Mouse (Mus musculus): ENCODE measurements around the gene Furin. TPM values are rescaled to one million over a fixed set of nuclear protein-coding genes. Genes with fewer than 3 reads are reported as not detected.
A peak's percentile ranks its signal among the peaks of the same experiment; 100 is the strongest.

Furin gene
- polyA plus RNA-seq, 1 experiment from 2014 or later = 3.9 TPM

GRCm38 (mm10) chr7:80339371-80339770 lies 65.9 kb downstream of the Furin start:
- Histone ChIP-seq H3K4me2 (ENCODE audit: low read length) (peak overlapping the region; percentile 85), H3K9me3 (replicated peaks; ENCODE audit: control insufficient read depth, low read length) (no peaks in the 10 kb centered on the region), H3K36me3 (ENCODE audit: control insufficient read depth, insufficient read depth, low read length) (peaks cover 35% of the 10 kb centered on the region), H3K27ac (ENCODE audit: low read depth, low read length) (0 out of 2 replicates have a peak overlapping the region, but pooled peaks have one; percentile 15), H3K27me3 (replicated peaks; ENCODE audit: control insufficient read depth, insufficient read depth, low read length) (no peaks in the 10 kb centered on the region), H3K4me1 (ENCODE audit: control insufficient read depth, insufficient read depth, low read length) (peaks cover 29% of the 10 kb centered on the region), H3K9ac (ENCODE audit: low read length) (peak overlapping the region; percentile 75), H3K4me3 (ENCODE audit: low read depth, low read length) (peak overlapping the region; percentile 54)
- ATAC-seq (no peak), DNase-seq (ENCODE audit: low spot score) (peak; percentile 31)
- 5% methylated on average over 17 of the region's 17 CpGs for WGBS

Other genes with a start within 250 kb of the Furin start
- gene Sema4b, start 218.6 kb downstream of the Furin start, polyA plus RNA-seq (2014; fragmentation: Nextera tagmentation; extraction: Ambion mirVana) = 11.6 and 12.8 TPM in 2 replicates
- gene Cib1, start 172.6 kb downstream of the Furin start, polyA plus RNA-seq (2014; fragmentation: Nextera tagmentation; extraction: Ambion mirVana) = 32.7 and 38.5 TPM in 2 replicates
- 2.1 and 2.7 TPM in 2 replicates for gene Gdpgp1, start 172.6 kb downstream of the Furin start, polyA plus RNA-seq (2014; fragmentation: Nextera tagmentation; extraction: Ambion mirVana)
- gene Ttll13, start 159.1 kb downstream of the Furin start, polyA plus RNA-seq (2014; fragmentation: Nextera tagmentation; extraction: Ambion mirVana) = 0.87 and 1.2 TPM in 2 replicates
- gene Ngrn, start 144.2 kb downstream of the Furin start, polyA plus RNA-seq (2014; fragmentation: Nextera tagmentation; extraction: Ambion mirVana) = 71.2 and 71.8 TPM in 2 replicates
- 6.1 and 10.9 TPM in 2 replicates for gene Vps33b, start 135.8 kb downstream of the Furin start, polyA plus RNA-seq (2014; fragmentation: Nextera tagmentation; extraction: Ambion mirVana)
- 102 and 125 TPM in 2 replicates for gene Prc1, start 111.0 kb downstream of the Furin start, polyA plus RNA-seq (2014; fragmentation: Nextera tagmentation; extraction: Ambion mirVana)
- 7.0 and 11.4 TPM in 2 replicates for gene Rccd1, start 81.0 kb downstream of the Furin start, polyA plus RNA-seq (2014; fragmentation: Nextera tagmentation; extraction: Ambion mirVana)
- 29.6 and 36.4 TPM in 2 replicates for gene Unc45a, start 64.4 kb downstream of the Furin start, polyA plus RNA-seq (2014; fragmentation: Nextera tagmentation; extraction: Ambion mirVana)
- gene Hddc3, start 62.3 kb downstream of the Furin start, polyA plus RNA-seq (2014; fragmentation: Nextera tagmentation; extraction: Ambion mirVana) = 27.2 and 30.7 TPM in 2 replicates
- 7.6 and 10.5 TPM in 2 replicates for gene Man2a2, start 34.1 kb downstream of the Furin start, polyA plus RNA-seq (2014; fragmentation: Nextera tagmentation; extraction: Ambion mirVana)
- 2.4 and 3.5 TPM in 2 replicates for gene Fes, start 17.5 kb downstream of the Furin start, polyA plus RNA-seq (2014; fragmentation: Nextera tagmentation; extraction: Ambion mirVana)
- gene Blm, start 129.7 kb upstream of the Furin start, polyA plus RNA-seq (2014; fragmentation: Nextera tagmentation; extraction: Ambion mirVana) = 11.3 and 12.6 TPM in 2 replicates

Data from forebrain, embryonic 14.5 days (tissue).